Mouse (Mus musculus) testis, adult 2 months (tissue): ENCODE results near the gene Lrig3.

Experiments used
- CTCF ChIP-seq: fragments of 200-500 bp; IDR thresholded peaks from 2 replicates; pipeline ENCODE4 v1.5.1; 2012; ENCODE audit warnings: low read depth, mild to moderate bottlenecking, inconsistent platforms, low read length, moderate library complexity; ENCODE audit not compliant: control insufficient read depth, insufficient read depth, insufficient replicate concordance
- POLR2A ChIP-seq: fragments of 200-500 bp; IDR thresholded peaks from 2 replicates; pipeline ENCODE4 v1.6.1; 2012; ENCODE audit warnings: low read depth, mild to moderate bottlenecking, inconsistent platforms, low read length, moderate library complexity; ENCODE audit not compliant: control insufficient read depth

DNA sequence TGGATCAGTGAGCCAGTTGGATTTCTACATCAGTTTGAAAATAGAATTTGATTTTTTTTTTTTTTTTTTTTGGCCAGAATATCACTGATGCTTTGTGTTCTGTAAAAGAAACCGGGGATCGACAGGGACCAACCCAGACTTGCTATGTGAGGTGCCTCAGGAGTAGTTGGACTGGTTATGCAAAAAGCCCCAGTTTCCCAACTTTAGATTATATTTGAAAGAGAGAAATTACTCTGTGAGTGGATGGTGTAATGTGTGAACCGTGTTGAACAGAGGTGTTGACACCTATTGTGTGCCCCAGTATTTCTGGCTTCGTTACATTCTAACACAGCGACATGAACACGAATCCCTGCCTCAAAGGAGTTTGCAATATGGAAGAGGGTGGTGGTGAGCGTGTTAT lies 25.9 kb downstream of the Lrig3 start:
- TF ChIP-seq CTCF (no peak), POLR2A (no peak)
